Mouse (Mus musculus) testis, postnatal 14 days (tissue): ENCODE data around the gene Olfr993.

Experiments
- DNase-seq: peaks from one replicate; pipeline ENCODE4 v3.0.0; 2021; ENCODE audit warnings: low spot score

Gene Olfr993

GRCm38 (mm10) chr2:85414777-85415176, at the start of gene Olfr993:
TSS of gene Olfr993 (minus strand) at chr2:85414877.
- no peak for DNase-seq

DNA sequence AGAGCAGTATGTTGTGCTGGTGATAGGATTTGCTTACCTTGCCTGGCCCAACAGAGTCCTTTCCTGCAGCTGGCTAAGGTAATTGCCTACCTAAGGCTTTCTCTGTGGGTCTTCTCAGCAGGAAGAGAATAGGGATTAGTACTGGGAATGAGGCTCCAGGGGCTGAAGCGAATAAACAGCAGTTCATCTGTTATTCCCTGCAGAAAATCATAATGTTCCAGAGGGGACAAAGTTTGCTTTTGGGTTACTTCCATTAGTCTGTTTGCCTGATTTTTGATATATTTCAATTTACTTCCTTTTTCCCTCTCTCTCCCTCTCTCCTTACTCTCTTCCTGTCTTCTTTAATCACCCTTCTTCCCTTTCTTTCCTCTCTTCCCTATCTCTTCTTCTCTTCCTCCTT, 28.9 kb upstream of the Olfr993 start, which contains the start of gene Olfr995:
Gene Olfr995 (minus strand): TSS at position 101 of the 400 bp plus-strand sequence.
- DNase-seq, result no peak

GRCm38 (mm10) chr2:85442546-85442945, 27.9 kb upstream of the Olfr993 start:
- DNase-seq, result no peak

GRCm38 (mm10) chr2:85436351-85436750, 21.7 kb upstream of the Olfr993 start, which contains the start of gene Olfr994:
TSS of gene Olfr994 (minus strand) at chr2:85436451.
- DNase-seq, result no peak

GRCm38 (mm10) chr2:85425893-85426292, 11.2 kb upstream of the Olfr993 start:
- DNase-seq, result no peak

DNA sequence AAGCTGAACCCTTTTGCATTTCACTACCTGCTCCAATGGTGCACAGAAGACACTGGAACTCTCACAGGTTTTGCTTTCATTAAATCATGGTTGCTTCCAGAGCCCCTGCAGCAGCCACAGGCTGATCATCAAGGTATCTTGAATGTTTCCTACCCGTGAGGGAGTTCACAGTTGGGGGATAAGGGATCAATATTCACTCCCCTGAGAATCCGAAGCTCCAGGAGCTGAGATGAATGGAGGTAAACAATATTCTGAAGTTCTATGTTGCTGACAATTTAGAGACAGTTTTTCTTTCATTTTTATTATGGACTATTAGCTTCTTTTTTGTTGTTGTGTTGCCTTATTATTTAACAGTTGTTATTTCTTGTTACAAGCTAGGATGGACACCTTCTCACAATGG, 5.3 kb downstream of the Olfr993 start, which contains the start of gene Olfr992:
Gene Olfr992 (minus strand): TSS at position 101 of the 400 bp plus-strand sequence.
- no peak for DNase-seq
